Mouse (Mus musculus) natural killer cell, adult 2 months (primary cell): ENCODE results near the gene Pafah1b3.

ENCODE experiments used
- DNase-seq, 2 experiments: peaks; one replicate each; pipeline ENCODE4 v3.0.0; 2022; ENCODE audit warnings: low spot score in 2 of 2

Pafah1b3 gene

GRCm38 (mm10) chr7:25305956-25306613 lies 8.3 kb upstream of the Pafah1b3 start, which contains the start of gene Tmem145:
Gene Tmem145 (plus strand): TSS chr7:25306106.
- peak in 1 of 2 experiments; percentile 26 for DNase-seq

- no peak for DNase-seq
Observed at GRCm38 (mm10) chr7:25305481-25305880, 7.7 kb upstream of the Pafah1b3 start.

DNA sequence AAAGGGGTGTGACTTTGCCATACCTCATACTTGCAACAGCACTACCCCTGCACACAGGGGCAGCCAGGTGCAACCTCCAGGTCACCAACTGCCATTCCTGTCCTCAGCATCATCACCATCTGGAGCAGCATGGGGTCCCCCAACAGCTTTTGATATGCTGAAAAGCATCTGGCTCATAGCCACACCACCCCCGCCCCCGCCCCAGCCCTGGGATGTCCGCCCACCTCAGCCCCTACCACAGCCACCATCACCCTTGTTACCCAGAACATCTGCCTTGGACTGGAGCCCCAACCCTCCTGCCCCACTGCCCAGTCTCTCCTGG lies 5.9 kb upstream of the Pafah1b3 start:
- no peak for DNase-seq

- DNase-seq, result no peak
Observed at GRCm38 (mm10) chr7:25303003-25303684, 5.4 kb upstream of the Pafah1b3 start.

- DNase-seq, result no peak
Observed at GRCm38 (mm10) chr7:25301063-25301462, 3.3 kb upstream of the Pafah1b3 start, which contains the start of gene Prr19. Gene Prr19 (plus strand): TSS chr7:25301411.

DNA sequence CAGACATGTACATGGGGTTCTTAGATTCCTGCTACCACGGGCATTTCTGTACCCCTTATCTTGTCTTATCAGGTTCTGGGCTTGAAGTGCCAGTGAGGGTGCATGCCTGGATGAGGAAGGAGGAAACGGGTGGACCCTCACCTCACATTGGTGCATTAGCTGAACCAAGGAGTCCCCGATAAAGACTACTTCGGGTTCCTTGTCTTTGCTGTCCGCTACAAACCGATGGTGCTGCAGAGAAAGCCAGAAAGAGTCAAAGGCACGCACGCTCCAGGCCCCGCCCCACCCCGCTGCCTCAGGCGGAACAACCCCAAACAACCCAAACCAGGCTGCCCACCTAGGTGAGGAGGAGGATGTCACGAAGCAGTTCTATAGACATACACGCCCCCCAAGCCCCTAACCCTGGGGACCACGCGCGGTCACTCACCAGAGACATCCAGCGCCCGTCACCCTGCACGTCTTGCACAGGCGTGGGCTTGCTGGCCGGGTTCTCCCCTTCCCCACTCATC lies 787 bp downstream of the Pafah1b3 start:
- DNase-seq, result no peak

DNA sequence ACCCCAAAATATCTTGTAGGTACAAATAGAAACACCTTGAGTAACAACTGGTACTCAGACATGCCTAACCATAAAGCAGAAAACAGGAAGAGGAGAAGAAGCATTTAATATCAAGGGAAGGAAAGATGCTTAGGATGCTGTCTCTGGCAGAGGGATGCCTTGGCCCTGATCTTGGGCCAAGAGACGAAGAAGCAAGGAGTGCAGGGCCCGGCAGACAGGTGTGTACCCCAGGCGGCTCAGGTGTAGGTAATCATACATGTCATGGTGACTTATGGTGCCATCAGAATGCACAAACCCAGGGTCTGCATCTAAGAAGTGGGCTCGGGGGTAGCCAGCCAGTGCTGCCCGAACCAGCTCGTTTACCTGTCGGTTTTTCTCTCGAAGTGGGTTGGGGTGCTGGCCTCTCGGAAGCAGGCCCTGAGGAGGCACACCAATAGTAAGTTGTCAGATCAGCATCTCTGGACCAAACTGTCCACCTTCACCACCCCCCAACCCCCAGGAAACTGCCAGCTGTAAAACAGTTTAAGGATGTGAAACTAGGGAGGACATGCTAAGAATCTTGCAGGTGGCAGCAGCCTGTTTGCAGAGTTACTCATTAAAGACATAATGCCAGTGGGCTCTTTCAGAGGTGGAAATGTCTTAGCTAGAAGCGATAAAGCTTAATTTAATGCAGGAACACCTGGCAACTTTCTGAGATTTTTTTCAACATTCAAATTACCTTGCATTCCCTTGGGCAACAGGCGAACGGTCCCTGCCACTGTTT lies 2.6 kb downstream of the Pafah1b3 start:
- no peak for DNase-seq

DNA sequence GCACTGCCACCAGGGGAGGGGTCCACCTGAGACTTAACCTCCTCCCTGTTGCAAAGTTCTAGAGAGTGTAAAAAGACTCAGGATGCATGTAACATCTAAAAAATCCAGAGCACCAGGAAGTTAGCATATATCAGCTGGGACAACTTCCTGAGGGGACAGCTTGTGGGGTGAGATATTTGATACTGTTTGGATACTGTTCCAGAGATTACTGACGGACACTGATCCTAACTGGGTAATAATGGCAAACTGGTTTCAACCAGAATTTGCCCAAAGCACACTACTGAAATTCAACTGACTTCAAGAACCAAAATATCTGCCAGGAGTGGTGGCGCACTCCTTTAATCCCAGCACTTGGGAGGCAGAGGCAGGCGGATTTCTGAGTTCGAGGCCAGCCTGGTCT lies 3.3 kb downstream of the Pafah1b3 start:
- DNase-seq, result no peak

GRCm38 (mm10) chr7:25293191-25293739 lies 4.5 kb downstream of the Pafah1b3 start:
- DNase-seq, result no peak

- no peak for DNase-seq
Observed at GRCm38 (mm10) chr7:25292107-25292506, 5.7 kb downstream of the Pafah1b3 start.

- no peak for DNase-seq
Observed at GRCm38 (mm10) chr7:25290911-25291310, 6.9 kb downstream of the Pafah1b3 start.

DNA sequence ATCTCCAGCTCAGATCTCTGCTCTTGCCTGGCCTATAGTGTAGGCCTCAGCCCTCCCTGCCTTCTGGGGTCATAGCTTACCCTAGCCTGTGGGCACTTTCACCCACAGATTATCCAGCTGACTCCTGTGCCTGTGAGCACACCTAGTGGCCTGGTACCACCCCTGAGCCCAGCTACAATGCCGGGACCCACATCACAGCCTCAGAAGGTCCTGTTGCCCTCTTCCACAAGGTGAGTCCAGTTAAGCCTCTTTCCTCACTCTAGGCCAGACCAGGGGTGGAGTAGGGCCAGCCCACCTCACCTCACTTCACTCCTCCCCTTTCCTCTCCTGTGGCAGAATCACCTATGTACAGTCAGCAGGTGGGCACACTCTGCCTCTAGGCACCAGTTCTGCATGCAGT lies 7.3 kb downstream of the Pafah1b3 start:
- DNase-seq, result no peak

- DNase-seq, result no peak
Observed at GRCm38 (mm10) chr7:25289925-25290324, 7.9 kb downstream of the Pafah1b3 start.

- no peak for DNase-seq
Observed at GRCm38 (mm10) chr7:25288721-25289120, 9.1 kb downstream of the Pafah1b3 start.

DNA sequence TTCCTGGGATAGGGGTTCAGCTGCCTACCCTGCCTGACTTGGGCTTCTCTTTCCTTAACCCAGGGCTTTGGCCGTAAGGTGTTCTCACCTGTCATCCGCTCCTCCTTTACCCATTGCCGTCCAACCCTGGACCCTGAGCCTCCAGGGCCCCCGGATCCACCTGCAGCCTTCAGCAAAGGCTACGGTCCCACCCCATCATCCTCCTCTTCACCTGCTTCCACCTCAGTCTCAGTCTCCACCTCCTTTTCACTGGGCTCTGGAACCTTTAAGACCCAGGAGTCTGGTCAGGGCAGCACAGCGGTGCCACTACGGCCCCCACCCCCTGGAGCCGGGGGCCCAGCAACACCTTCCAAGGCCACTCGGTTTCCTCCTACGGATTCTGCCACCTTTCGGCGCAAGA lies 9.8 kb downstream of the Pafah1b3 start:
- no peak for DNase-seq

DNA sequence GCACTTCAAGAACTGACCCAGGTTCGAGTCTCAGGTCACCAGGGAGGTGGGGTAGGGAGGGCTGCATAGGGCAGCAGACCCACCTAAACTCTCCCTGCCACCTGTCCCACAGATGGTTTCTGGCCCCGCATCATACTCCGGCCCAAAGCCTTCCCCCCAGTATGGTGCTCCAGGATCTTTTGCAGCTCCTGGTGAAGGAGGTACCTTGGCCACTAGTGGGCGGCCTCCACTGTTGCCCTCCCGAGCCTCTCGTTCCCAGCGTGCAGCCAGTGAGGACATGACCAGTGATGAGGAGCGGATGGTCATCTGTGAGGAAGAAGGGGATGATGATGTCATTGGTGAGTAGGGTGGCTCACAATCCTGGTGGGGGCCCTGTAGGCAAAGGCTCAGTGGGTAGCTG lies 10.8 kb downstream of the Pafah1b3 start:
- no peak for DNase-seq

DNA sequence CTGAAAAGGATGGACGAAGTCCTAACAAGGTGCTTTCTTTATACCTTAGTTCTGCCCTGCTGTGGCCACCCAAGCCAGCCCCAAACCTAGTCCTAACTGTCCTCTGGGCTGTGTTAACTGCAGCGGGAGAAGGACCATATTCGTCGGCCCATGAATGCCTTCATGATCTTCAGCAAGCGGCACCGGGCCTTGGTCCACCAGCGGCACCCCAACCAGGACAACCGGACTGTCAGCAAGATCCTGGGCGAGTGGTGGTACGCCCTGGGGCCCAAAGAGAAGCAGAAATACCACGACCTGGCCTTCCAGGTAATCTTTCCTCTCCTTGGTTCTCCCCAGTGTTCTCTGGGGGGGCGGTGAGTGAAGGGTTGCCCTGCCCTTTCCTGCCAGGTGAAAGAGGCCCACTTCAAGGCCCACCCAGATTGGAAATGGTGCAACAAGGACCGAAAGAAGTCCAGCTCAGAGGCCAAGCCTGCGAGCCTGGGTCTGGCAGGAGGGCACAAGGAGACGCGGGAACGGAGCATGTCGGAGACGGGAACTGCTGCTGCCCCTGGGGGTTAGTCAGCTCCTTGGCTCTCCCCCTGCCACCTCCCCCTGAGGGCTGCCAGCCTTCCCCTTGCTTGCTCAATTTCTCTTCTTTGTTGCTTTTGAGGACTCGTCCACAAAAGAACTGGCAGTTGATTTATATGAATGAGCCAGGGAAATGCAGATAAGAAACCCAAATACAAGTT lies 12.1 kb downstream of the Pafah1b3 start:
- DNase-seq, result no peak

- no peak for DNase-seq
Observed at GRCm38 (mm10) chr7:25284766-25285165, 13.0 kb downstream of the Pafah1b3 start.

DNA sequence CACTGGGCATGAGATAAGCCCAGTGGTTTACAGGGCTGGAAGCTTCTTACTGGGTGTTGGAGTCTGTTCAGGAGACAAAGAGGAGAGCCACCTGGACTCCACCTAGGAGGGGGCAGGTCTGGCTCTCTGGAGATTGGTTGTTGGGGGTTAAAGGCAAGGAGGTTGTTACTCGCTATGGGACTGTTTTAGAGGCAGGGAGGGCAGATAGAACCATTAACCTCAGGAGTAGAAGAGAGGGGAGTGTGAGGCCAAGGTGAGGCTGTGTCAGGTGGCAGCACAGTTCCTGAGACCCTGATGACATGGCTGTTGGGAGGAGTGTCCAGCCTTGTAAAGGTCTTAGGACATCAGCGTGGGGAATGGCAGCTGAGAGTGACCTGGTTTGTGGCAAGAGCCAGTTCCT lies 13.6 kb downstream of the Pafah1b3 start:
- DNase-seq, result no peak

- no peak for DNase-seq
Observed at GRCm38 (mm10) chr7:25283637-25284036, 14.1 kb downstream of the Pafah1b3 start.

DNA sequence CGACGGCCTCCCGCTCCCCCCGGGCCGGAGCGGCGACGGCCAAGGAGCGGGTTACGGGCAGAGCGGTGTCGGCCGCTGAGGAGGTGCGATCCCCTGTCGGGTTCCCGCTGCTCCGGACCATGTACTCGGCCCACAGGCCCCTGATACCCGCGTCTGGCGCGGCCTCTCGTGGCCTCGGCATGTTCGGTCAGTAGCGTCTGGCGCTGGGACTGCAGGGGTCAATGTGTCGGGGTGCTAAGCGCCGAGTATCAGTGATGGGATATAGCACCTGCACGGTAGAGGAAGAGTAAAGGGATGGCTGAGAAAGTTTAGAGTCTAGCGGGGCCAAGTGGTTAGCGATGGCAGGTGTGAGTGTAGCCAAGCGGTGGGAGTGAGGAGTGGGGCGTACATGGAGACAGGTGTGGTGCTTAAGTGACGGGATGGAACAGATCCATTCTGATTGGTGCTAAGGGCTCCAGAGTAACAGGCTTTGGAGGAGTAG lies 15.0 kb downstream of the Pafah1b3 start:
- DNase-seq, result peak in 1 of 2 experiments; percentile 33
